In the genomic region with DNA sequence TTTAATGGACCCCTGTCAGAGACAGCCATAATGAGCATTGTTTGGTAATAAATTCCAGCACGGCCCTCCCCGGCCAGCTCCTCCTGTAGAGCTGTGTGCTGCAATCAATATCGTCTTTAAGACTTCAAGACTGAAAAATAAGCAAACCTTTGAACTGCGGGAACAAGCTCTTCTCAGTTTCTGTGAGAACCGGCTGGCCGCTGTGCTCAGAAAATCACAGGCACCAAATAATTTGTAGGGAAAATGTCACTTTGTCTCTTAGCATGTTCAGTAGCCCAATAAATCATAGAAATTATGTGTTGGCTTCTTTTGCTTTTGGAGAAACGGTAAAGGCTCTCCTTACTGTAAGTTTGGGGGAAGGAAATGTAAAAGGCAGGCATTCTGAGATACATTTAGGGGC, we compare ENCODE assay signal across 20 mouse cellular contexts. TPM values are rescaled to one million over a fixed set of nuclear protein-coding genes. Genes with fewer than 3 reads are reported as not detected.
DNase-seq lines count a peak whose midpoint lies in the region; ATAC-seq and TF ChIP-seq lines count a peak whose summit lies in the region.
"Had no signal": no experiment of that assay in that cellular context is flagged by ENCODE, and none has a peak within 500 bp of the region (broad histone marks: within the 10 kb centered on the region; RNA-seq: fewer than 3 reads in every experiment).

No protein-coding gene starts in this region.

- no peaks in the 10 kb centered on the region for H3K36me3 ChIP-seq in hindbrain, embryonic 13.5 days
- no peaks in the 10 kb centered on the region for H3K36me3 ChIP-seq in hindbrain, postnatal 0 days (ENCODE audit: insufficient read depth, low read length)
- H3K36me3 ChIP-seq in lung, embryonic 14.5 days (ENCODE audit: insufficient read depth): no peaks in the 10 kb centered on the region
- H3K36me3 ChIP-seq: forebrain, embryonic 15.5 days; heart, embryonic 15.5 days had no signal

- no peak overlapping the region for H3K4me2 ChIP-seq in hindbrain, embryonic 13.5 days
- no peak overlapping the region for H3K4me2 ChIP-seq in hindbrain, postnatal 0 days (ENCODE audit: low read depth, low read length)
- H3K4me2 ChIP-seq in lung, embryonic 14.5 days: no peak overlapping the region
- H3K4me2 ChIP-seq: forebrain, embryonic 15.5 days; heart, embryonic 15.5 days had no signal

- no peak overlapping the region for H3K9ac ChIP-seq in hindbrain, embryonic 13.5 days
- no peak overlapping the region for H3K9ac ChIP-seq in hindbrain, postnatal 0 days (replicated peaks; ENCODE audit: low read length)
- no peak overlapping the region for H3K9ac ChIP-seq in lung, embryonic 14.5 days
- H3K9ac ChIP-seq: forebrain, embryonic 15.5 days; heart, embryonic 15.5 days; liver, embryonic 14.5 days had no signal

- H3K9me3 ChIP-seq in hindbrain, embryonic 13.5 days: no peaks in the 10 kb centered on the region
- H3K9me3 ChIP-seq in hindbrain, postnatal 0 days (ENCODE audit: low read length): no peaks in the 10 kb centered on the region
- no peaks in the 10 kb centered on the region for H3K9me3 ChIP-seq in lung, embryonic 14.5 days (ENCODE audit: low read depth, low read length)
- H3K9me3 ChIP-seq: forebrain, embryonic 15.5 days; heart, embryonic 15.5 days had no signal

- WGBS in hindbrain, embryonic 13.5 days: 36% methylated on average over 7 of the region's 7 CpGs
- 43% methylated on average over 7 of the region's 7 CpGs for WGBS in hindbrain, postnatal 0 days
- 22% methylated on average over 7 of the region's 7 CpGs for WGBS in lung, embryonic 14.5 days

- no peak for ATAC-seq in hindbrain, embryonic 13.5 days (ENCODE audit: low FRiP score)
- no peak for ATAC-seq in hindbrain, postnatal 0 days
- no peak for ATAC-seq in lung, embryonic 14.5 days (ENCODE audit: insufficient read depth)
- ATAC-seq: forebrain, embryonic 15.5 days had no signal

- H3K27me3 ChIP-seq in hindbrain, embryonic 13.5 days: 0 out of 2 replicates have a peak, but pooled peaks cover 3% of the 10 kb centered on the region
- H3K27me3 ChIP-seq in hindbrain, postnatal 0 days (ENCODE audit: insufficient read depth, low read length): no peaks in the 10 kb centered on the region
- H3K27me3 ChIP-seq in lung, embryonic 14.5 days (ENCODE audit: insufficient read depth, low read length): peaks cover 45% of the 10 kb centered on the region
- H3K27me3 ChIP-seq: forebrain, embryonic 15.5 days had no signal

- H3K4me3 ChIP-seq in hindbrain, embryonic 13.5 days: no peak overlapping the region
- H3K4me3 ChIP-seq in hindbrain, postnatal 0 days (ENCODE audit: low read length): no peak overlapping the region
- no peak overlapping the region for H3K4me3 ChIP-seq in lung, embryonic 14.5 days (ENCODE audit: low read depth, low read length)
- H3K4me3 ChIP-seq: forebrain, embryonic 15.5 days; heart, embryonic 15.5 days; layer of hippocampus, adult 2 months had no signal

- H3K4me1 ChIP-seq in hindbrain, embryonic 13.5 days (replicated peaks): peaks cover 25% of the 10 kb centered on the region
- H3K4me1 ChIP-seq in hindbrain, postnatal 0 days (ENCODE audit: insufficient read depth, low read length): no peaks in the 10 kb centered on the region
- no peaks in the 10 kb centered on the region; the same call in 1 of the 2 replicates for H3K4me1 ChIP-seq in lung, embryonic 14.5 days (ENCODE audit: insufficient read depth)
- H3K4me1 ChIP-seq: heart, embryonic 15.5 days had no signal

- TF ChIP-seq CTCF in hindbrain, postnatal 0 days (IDR thresholded peaks at IDR 0.05; ENCODE audit: low read depth): no peak
- TF ChIP-seq CTCF in lung, embryonic 14.5 days (IDR thresholded peaks at IDR 0.05; ENCODE audit: low read depth): no peak

- DNase-seq in hindbrain, postnatal 0 days (ENCODE audit: low spot score): no peak
- peak; percentile 77 for DNase-seq in lung, embryonic 14.5 days
- no peak for DNase-seq in lung, postnatal 10 days
- peak; percentile 10 for DNase-seq in brain, adult 2 months (ENCODE audit: low read depth, low spot score)
- peak; percentile 58 for DNase-seq in forelimb bud, embryonic 11.5 days (ENCODE audit: low read depth, low spot score)
- DNase-seq in Muller cell, postnatal 12 days (ENCODE audit: inconsistent ontology term): no peak
- DNase-seq in layer of hippocampus, adult 9-10 months (ENCODE audit: low spot score): no peak
- DNase-seq: adrenal gland, postnatal 36 days; cerebellum, adult 2 months; cerebellum, postnatal 36 days; gastrocnemius, postnatal 36 days; heart, postnatal 4 days; kidney, adult 11 months; lung, postnatal 14 days; right cerebral cortex, postnatal 25 days had no signal

- H3K27ac ChIP-seq in hindbrain, embryonic 13.5 days: 0 out of 2 replicates have a peak overlapping the region, but pooled peaks have one; percentile 2
- H3K27ac ChIP-seq in hindbrain, postnatal 0 days: no peak overlapping the region
- no peak overlapping the region for H3K27ac ChIP-seq in lung, embryonic 14.5 days (ENCODE audit: low read depth)
- H3K27ac ChIP-seq: forebrain, embryonic 15.5 days; heart, embryonic 15.5 days; layer of hippocampus, adult 2 months; liver, embryonic 14.5 days had no signal

RNA-seq across cellular contexts. Expression of gene Mgmt, which starts 58.2 kb away (rescaled TPM):
- 1.8 and 2.1 TPM in 2 replicates for polyA plus RNA-seq in hindbrain, embryonic 13.5 days (2015; fragmentation: Nextera tagmentation; extraction: Ambion mirVana)
- total RNA-seq in hindbrain, postnatal 0 days (2014; rRNA removed): 0.93 and 1.4 TPM in 2 replicates
- polyA plus RNA-seq in hindbrain, postnatal 0 days (2015; fragmentation: Nextera tagmentation; extraction: Ambion mirVana): 1.6 and 2.1 TPM in 2 replicates
- 5.2 and 5.4 TPM in 2 replicates for polyA plus RNA-seq in lung, embryonic 14.5 days (2014; fragmentation: Nextera tagmentation; extraction: Ambion mirVana)

Comparison
In these comparisons a context has a peak if more than half of its experiments do, and no peak if none do; other contexts are left out.
1. DNase-seq: peak in lung, embryonic 14.5 days (single experiment), brain, adult 2 months (single experiment) and forelimb bud, embryonic 11.5 days (single experiment); none in hindbrain, postnatal 0 days (single experiment), lung, postnatal 10 days (single experiment), Muller cell, postnatal 12 days (single experiment) and layer of hippocampus, adult 9-10 months (single experiment).